Mouse (Mus musculus) stomach, adult 2 months (tissue): ENCODE data around the gene Nlk. TPM values are rescaled to one million over a fixed set of nuclear protein-coding genes. Genes with fewer than 3 reads are reported as not detected.

Experiments used
- polyA plus RNA-seq: library from polyadenylated mRNA; depleted of rRNA; stranded (reverse); fragments of >200 nt; gene quantifications from 2 replicates; pipeline ENCODE4 v1.2.3, GENCODE M21; 2012; rRNA removed

Gene Nlk
- polyA plus RNA-seq = 6.6 and 7.6 TPM in 2 replicates

DNA sequence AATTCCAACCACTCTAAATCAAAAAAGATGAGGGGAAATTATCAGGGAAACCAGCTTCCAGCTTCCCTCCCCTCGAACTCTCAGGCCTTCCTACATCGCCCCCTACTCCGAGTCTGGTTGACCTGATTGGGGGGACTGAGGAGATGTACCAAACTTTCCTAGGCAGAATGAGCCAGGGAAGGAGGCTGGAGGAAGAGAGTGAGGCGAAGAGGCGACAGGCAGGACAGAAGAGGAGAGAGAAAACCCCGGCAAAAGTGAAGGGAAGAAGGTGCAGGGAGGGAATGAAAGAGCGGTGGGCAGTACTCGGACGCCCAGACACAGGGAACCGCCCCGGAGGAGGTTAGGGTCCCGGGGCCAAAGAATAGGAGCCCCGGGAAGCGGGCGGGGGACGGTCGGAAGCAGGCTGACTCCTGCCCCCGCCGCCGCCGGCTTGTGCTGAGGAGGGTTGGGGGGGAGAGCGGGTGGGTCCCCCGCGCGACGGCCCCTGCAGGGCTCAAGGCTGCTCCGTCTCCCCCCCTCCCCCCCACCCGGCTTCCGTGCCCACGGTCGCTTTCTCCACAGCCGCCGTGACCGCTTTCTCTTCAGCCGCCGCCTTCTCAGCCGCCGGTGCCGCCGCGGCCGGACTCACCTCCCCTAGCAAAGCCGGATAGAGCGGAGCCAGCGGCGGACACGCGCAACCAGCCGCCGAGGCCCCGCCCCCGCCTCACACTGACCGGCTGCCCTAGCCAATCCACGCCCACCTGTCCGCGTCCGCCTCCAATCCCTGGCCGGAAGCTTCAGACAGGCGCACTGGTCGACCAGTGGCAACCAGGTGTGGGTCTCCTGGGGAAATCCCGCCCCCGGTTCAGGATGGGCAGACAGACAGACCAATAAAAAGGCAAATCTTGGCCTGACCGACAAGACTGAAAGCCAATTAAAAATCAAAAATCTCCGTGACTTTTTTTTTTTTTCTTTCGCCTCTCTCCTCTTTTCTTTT is at the start of gene Nlk:
Nlk (minus strand) TSS at position 597 of the 976 bp plus-strand sequence.

DNA sequence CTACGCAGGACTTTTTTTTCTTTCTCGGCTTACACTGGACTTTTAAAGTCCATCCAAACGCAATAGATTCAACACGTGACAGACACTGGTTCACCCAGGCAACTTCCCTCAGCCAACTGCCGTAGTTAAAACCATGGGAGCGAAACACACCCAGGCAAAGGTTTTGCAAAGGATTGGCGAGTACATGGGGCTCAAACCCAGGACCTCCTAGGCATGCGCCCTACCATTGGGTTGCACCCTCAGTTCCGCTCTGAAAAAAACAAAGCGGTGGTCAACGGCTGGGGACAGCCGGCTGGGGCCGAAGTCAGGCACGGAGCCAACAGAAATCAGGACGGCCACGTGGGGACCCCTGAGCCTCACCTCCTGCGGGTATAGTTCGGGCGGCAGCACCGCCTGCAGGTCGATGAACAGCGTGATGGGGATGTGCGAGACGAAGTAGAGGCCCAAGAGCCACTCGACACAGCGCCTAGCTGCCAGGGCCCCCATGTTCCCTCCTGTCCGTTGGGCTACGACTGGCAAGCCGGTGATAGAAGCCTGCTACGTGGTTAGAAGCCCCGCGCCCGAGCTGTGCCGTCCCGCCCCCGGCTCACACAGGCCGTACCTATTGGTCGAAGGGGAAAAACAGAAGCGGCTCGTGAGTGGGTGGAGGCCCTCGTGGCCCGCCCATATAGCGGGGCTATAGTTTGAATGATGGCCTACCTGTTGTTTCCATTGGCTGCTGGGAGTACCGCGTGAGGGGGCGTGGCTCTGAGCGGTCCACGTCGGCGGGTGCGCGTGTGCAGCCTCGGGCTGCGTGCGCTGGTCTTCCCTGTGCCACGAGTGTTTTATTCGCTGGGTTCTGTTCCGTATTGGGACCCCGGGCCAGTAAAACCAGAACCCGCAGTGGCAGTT is 146.8 kb downstream of the Nlk start, which contains the start of gene Tmem97:
Tmem97 (minus strand) TSS at position 610 of the 891 bp plus-strand sequence.

DNA sequence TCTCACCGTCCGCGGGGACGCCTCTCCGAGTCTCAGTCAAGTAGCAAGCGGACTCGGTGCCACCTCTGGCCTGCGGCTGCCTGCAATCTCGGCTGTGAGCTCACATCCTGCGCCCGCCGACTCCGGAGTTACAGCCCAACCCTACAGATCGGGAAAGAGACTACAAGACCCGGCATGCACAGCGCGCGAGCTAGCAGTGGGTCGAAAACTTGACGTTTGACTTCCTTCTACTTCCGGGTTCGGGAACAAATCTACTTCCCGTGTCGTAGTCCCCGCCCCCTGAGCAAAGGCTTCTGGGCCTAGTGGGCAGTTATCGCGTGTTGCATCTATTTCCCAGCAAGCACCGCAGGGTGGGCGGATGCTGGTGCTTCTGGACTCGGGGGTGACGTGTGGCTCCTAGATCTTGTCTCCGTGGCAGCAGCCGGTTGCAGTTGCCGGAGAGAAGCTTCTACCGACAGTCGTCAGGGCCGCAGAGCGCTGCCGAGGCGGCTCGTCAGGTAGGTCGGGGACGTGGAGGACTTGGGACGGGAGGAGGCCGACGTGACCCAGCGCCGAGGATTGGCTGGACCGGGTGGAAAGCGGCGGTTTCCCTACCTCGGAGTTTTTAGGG is 161.0 kb downstream of the Nlk start, which contains the start of the genes Tnfaip1 and Ift20:
Tnfaip1 (minus strand) TSS at position 253 of the 610 bp plus-strand sequence.
Ift20 (plus strand) TSS at position 282 of the 610 bp plus-strand sequence.

Other genes with a start within 250 kb of the Nlk start
- 11.8 and 16.8 TPM in 2 replicates for gene Slc46a1, start 231.7 kb downstream of the Nlk start, polyA plus RNA-seq
- gene Sarm1, start 199.6 kb downstream of the Nlk start, polyA plus RNA-seq = 0.52 and 0.53 TPM in 2 replicates
- 8.3 and 11.7 TPM in 2 replicates for gene Vtn, start 198.3 kb downstream of the Nlk start, polyA plus RNA-seq
- 0.12 TPM in 1 of 2 replicates, not detected in the other for gene Sebox, start 193.9 kb downstream of the Nlk start, polyA plus RNA-seq
- gene Tmem199, start 185.2 kb downstream of the Nlk start, polyA plus RNA-seq = 2.5 and 3.6 TPM in 2 replicates
- 20.2 and 26.0 TPM in 2 replicates for gene Poldip2, start 185.2 kb downstream of the Nlk start, polyA plus RNA-seq
- gene Tnfaip1, start 161.0 kb downstream of the Nlk start, polyA plus RNA-seq = 13.3 and 15.2 TPM in 2 replicates
- 53.2 and 57.5 TPM in 2 replicates for gene Ift20, start 161.0 kb downstream of the Nlk start, polyA plus RNA-seq
- 21.2 and 26.4 TPM in 2 replicates for gene Tmem97, start 146.6 kb downstream of the Nlk start, polyA plus RNA-seq
- gene Ccnq, start 54.4 kb upstream of the Nlk start, polyA plus RNA-seq = 21.8 and 27.0 TPM in 2 replicates
- gene Lyrm9, start 129.2 kb upstream of the Nlk start, polyA plus RNA-seq = 9.6 and 12.4 TPM in 2 replicates
- gene Nos2, start 223.4 kb upstream of the Nlk start, polyA plus RNA-seq = 0.31 and 0.35 TPM in 2 replicates